Mouse (Mus musculus): ENCODE data around the gene Luc7l3.

GRCm38 (mm10) chr11:94283536-94284099 is 38.2 kb downstream of the Luc7l3 start:
- TF ChIP-seq KAT2A (conservative IDR thresholded peaks at IDR 0.05; ENCODE audit: low read depth, low read length) (no peak), POLR2A (IDR thresholded peaks at IDR 0.05; ENCODE audit: control insufficient read depth in 1 of 2, insufficient read depth in 1 of 2, low read depth in 1 of 2, low read length in 2 of 2, poor library complexity in 1 of 2) (peak in 1 of 2 experiments; percentile 17; a peak in 1 of 4 replicates), GATA1 (IDR thresholded peaks at IDR 0.05; ENCODE audit: low read depth, low read length) (no peak), ZKSCAN1 (IDR thresholded peaks at IDR 0.05; ENCODE audit: low read depth, low read length) (no peak), RCOR1 (IDR thresholded peaks at IDR 0.05; ENCODE audit: low read depth, low read length) (no peak), ZNF384 (IDR thresholded peaks at IDR 0.05; ENCODE audit: low read depth, low read length) (no peak), POLR2AphosphoS5 (IDR thresholded peaks at IDR 0.05; ENCODE audit: borderline replicate concordance, low read depth, low read length) (no peak), CTCF (IDR thresholded peaks at IDR 0.05 in 2 of 3, conservative IDR thresholded peaks at IDR 0.05 in 1 of 3; ENCODE audit: control insufficient read depth in 1 of 3, insufficient read depth in 1 of 3, low read depth in 2 of 3, low read length in 3 of 3, poor library complexity in 1 of 3, severe bottlenecking in 1 of 3) (no peak), MEF2A (IDR thresholded peaks at IDR 0.05; ENCODE audit: extremely low read depth, insufficient replicate concordance, low read depth, low read length, poor library complexity, severe bottlenecking) (no peak), MXI1 (IDR thresholded peaks at IDR 0.05; ENCODE audit: low read depth, low read length) (no peak), UBTF (IDR thresholded peaks at IDR 0.05; ENCODE audit: borderline replicate concordance, insufficient read depth, low read depth, low read length) (no peak)

Measured in MEL (cell line).